25 mouse cellular contexts compared by ENCODE assay signal in genomic region chr16:31165467-31165866, GRCm38 (mm10). TPM values are rescaled to one million over a fixed set of nuclear protein-coding genes. Genes with fewer than 3 reads are reported as not detected.
DNase-seq lines count a peak whose midpoint lies in the region; ATAC-seq lines count a peak whose summit lies in the region.
"Had no signal": no experiment of that assay in that cellular context is flagged by ENCODE, and none has a peak within 500 bp of the region (broad histone marks: within the 10 kb centered on the region; RNA-seq: fewer than 3 reads in every experiment).

No protein-coding gene starts in this region.

- H3K4me3 ChIP-seq in hindbrain, embryonic 14.5 days (replicated peaks; ENCODE audit: low read length) = no peak overlapping the region
- H3K4me3 ChIP-seq in hindbrain, embryonic 12.5 days = no peak overlapping the region
- H3K4me3 ChIP-seq in lung, embryonic 16.5 days (ENCODE audit: low read length) = no peak overlapping the region
- H3K4me3 ChIP-seq in embryonic facial prominence, embryonic 14.5 days (ENCODE audit: low read depth, low read length) = no peak overlapping the region
- H3K4me3 ChIP-seq in forebrain, embryonic 14.5 days (ENCODE audit: low read depth, low read length) = no peak overlapping the region
- H3K4me3 ChIP-seq: forebrain, embryonic 13.5 days; heart, adult 2 months; hindbrain, embryonic 10.5 days; limb, embryonic 13.5 days; midbrain, embryonic 13.5 days had no signal

- H3K9ac ChIP-seq in hindbrain, embryonic 14.5 days = no peak overlapping the region
- no peak overlapping the region for H3K9ac ChIP-seq in hindbrain, embryonic 12.5 days
- no peak overlapping the region for H3K9ac ChIP-seq in lung, embryonic 16.5 days (ENCODE audit: low read length)
- H3K9ac ChIP-seq in embryonic facial prominence, embryonic 14.5 days (ENCODE audit: low read depth, low read length) = no peak overlapping the region
- no peak overlapping the region for H3K9ac ChIP-seq in forebrain, embryonic 14.5 days (ENCODE audit: low read length)
- H3K9ac ChIP-seq: forebrain, embryonic 13.5 days; limb, embryonic 13.5 days; midbrain, embryonic 13.5 days had no signal

- 0 out of 2 replicates have a peak overlapping the region, but pooled peaks have one; percentile 7 for H3K27ac ChIP-seq in hindbrain, embryonic 14.5 days
- no peak overlapping the region for H3K27ac ChIP-seq in hindbrain, embryonic 12.5 days
- peak overlapping the region; percentile 69 for H3K27ac ChIP-seq in lung, embryonic 16.5 days (ENCODE audit: low read length)
- H3K27ac ChIP-seq in embryonic facial prominence, embryonic 14.5 days (replicated peaks; ENCODE audit: low read depth, low read length) = peak overlapping the region; percentile 53
- no peak overlapping the region for H3K27ac ChIP-seq in forebrain, embryonic 14.5 days (ENCODE audit: low read depth, low read length)
- H3K27ac ChIP-seq: forebrain, embryonic 13.5 days; hindbrain, embryonic 10.5 days; limb, embryonic 13.5 days; macrophage; midbrain, embryonic 13.5 days had no signal

- H3K27me3 ChIP-seq in hindbrain, embryonic 14.5 days (ENCODE audit: control insufficient read depth, insufficient read depth, low read length) = no peaks in the 10 kb centered on the region
- no peaks in the 10 kb centered on the region for H3K27me3 ChIP-seq in hindbrain, embryonic 12.5 days
- no peaks in the 10 kb centered on the region for H3K27me3 ChIP-seq in lung, embryonic 16.5 days (ENCODE audit: control insufficient read depth, insufficient read depth, low read depth, low read length)
- no peaks in the 10 kb centered on the region for H3K27me3 ChIP-seq in embryonic facial prominence, embryonic 14.5 days (replicated peaks; ENCODE audit: control insufficient read depth, insufficient read depth, low read length)
- no peaks in the 10 kb centered on the region for H3K27me3 ChIP-seq in forebrain, embryonic 14.5 days (replicated peaks; ENCODE audit: control insufficient read depth, insufficient read depth, low read length)
- H3K27me3 ChIP-seq: forebrain, embryonic 13.5 days; limb, embryonic 13.5 days; midbrain, embryonic 13.5 days had no signal

- DNase-seq in hindbrain, embryonic 14.5 days (ENCODE audit: low spot score) = no peak
- no peak for DNase-seq in lung, postnatal 25 days (ENCODE audit: low spot score)
- DNase-seq in embryonic facial prominence, embryonic 14.5 days (ENCODE audit: low spot score) = no peak
- DNase-seq in natural killer cell, adult 2 months (ENCODE audit: low spot score in 2 of 2) = no peak
- no peak for DNase-seq in forebrain, embryonic 14.5 days (ENCODE audit: low spot score)
- DNase-seq: cerebellum, adult 11 months; gastrocnemius, postnatal 36 days; heart, postnatal 14 days; kidney, postnatal 14 days; retina, postnatal 1 day; right cerebral cortex, postnatal 14 days; thymus, postnatal 14 days had no signal

- peaks cover 14% of the 10 kb centered on the region for H3K4me1 ChIP-seq in hindbrain, embryonic 14.5 days (replicated peaks; ENCODE audit: control insufficient read depth, insufficient read depth, low read length)
- H3K4me1 ChIP-seq in hindbrain, embryonic 12.5 days = peaks cover 18% of the 10 kb centered on the region
- peaks cover 23% of the 10 kb centered on the region for H3K4me1 ChIP-seq in lung, embryonic 16.5 days (replicated peaks; ENCODE audit: control insufficient read depth, insufficient read depth, low read length)
- peaks cover 9% of the 10 kb centered on the region; the same call in 1 of the 2 replicates for H3K4me1 ChIP-seq in embryonic facial prominence, embryonic 14.5 days (ENCODE audit: control insufficient read depth, insufficient read depth, low read length)
- H3K4me1 ChIP-seq in forebrain, embryonic 14.5 days (ENCODE audit: control insufficient read depth, insufficient read depth, low read length) = peaks cover 6% of the 10 kb centered on the region; the same call in 1 of the 2 replicates

- no peak overlapping the region for H3K4me2 ChIP-seq in hindbrain, embryonic 14.5 days (replicated peaks)
- H3K4me2 ChIP-seq in hindbrain, embryonic 12.5 days (replicated peaks) = no peak overlapping the region
- 0 out of 2 replicates have a peak overlapping the region, but pooled peaks have one; percentile 7 for H3K4me2 ChIP-seq in lung, embryonic 16.5 days (ENCODE audit: low read depth, low read length)
- no peak overlapping the region for H3K4me2 ChIP-seq in embryonic facial prominence, embryonic 14.5 days (ENCODE audit: low read depth, low read length)
- H3K4me2 ChIP-seq in forebrain, embryonic 14.5 days (ENCODE audit: low read length) = no peak overlapping the region
- H3K4me2 ChIP-seq: forebrain, embryonic 13.5 days; limb, embryonic 13.5 days; liver, embryonic 11.5 days; midbrain, embryonic 13.5 days had no signal

- H3K9me3 ChIP-seq in hindbrain, embryonic 14.5 days (ENCODE audit: control insufficient read depth, low read length) = no peaks in the 10 kb centered on the region
- H3K9me3 ChIP-seq in hindbrain, embryonic 12.5 days (replicated peaks) = peaks cover 4% of the 10 kb centered on the region; the same call in 1 of the 2 replicates
- no peaks in the 10 kb centered on the region for H3K9me3 ChIP-seq in lung, embryonic 16.5 days (ENCODE audit: control insufficient read depth, low read length)
- no peaks in the 10 kb centered on the region for H3K9me3 ChIP-seq in embryonic facial prominence, embryonic 14.5 days (ENCODE audit: control insufficient read depth, low read length)
- H3K9me3 ChIP-seq in forebrain, embryonic 14.5 days (replicated peaks; ENCODE audit: control insufficient read depth, low read length) = no peaks in the 10 kb centered on the region
- H3K9me3 ChIP-seq: forebrain, embryonic 13.5 days; limb, embryonic 13.5 days had no signal

- ATAC-seq in hindbrain, embryonic 14.5 days (ENCODE audit: low FRiP score) = no peak
- ATAC-seq in hindbrain, embryonic 12.5 days (ENCODE audit: low FRiP score) = no peak
- ATAC-seq in lung, embryonic 16.5 days (ENCODE audit: low read depth) = peak; percentile 69
- ATAC-seq in embryonic facial prominence, embryonic 14.5 days (ENCODE audit: low read depth) = no peak
- ATAC-seq in forebrain, embryonic 14.5 days = no peak
- ATAC-seq: activated CD4-positive, CD25-positive, alpha-beta regulatory T cell, adult 4 months; CD4-positive, CD25-positive, alpha-beta regulatory T cell, adult 4 months; forebrain, embryonic 13.5 days; hindbrain, postnatal 0 days; intestine, postnatal 0 days; midbrain, embryonic 13.5 days had no signal

- 59% methylated on average over 4 of the region's 4 CpGs for WGBS in hindbrain, embryonic 14.5 days
- WGBS in hindbrain, embryonic 12.5 days = 75% methylated on average over 4 of the region's 4 CpGs
- WGBS in lung, embryonic 16.5 days = 50% methylated on average over 4 of the region's 4 CpGs
- WGBS in embryonic facial prominence, embryonic 14.5 days = 80% methylated on average over 4 of the region's 4 CpGs
- whole genome bisulfite sequencing in forebrain, embryonic 14.5 days = 69% methylated on average over 4 of the region's 4 CpGs

- H3K36me3 ChIP-seq in hindbrain, embryonic 14.5 days (replicated peaks; ENCODE audit: control insufficient read depth, insufficient read depth) = no peaks in the 10 kb centered on the region
- H3K36me3 ChIP-seq in hindbrain, embryonic 12.5 days = peaks cover 5% of the 10 kb centered on the region; the same call in 1 of the 2 replicates
- no peaks in the 10 kb centered on the region for H3K36me3 ChIP-seq in lung, embryonic 16.5 days (ENCODE audit: control insufficient read depth, insufficient read depth, low read length)
- no peaks in the 10 kb centered on the region for H3K36me3 ChIP-seq in embryonic facial prominence, embryonic 14.5 days (ENCODE audit: control insufficient read depth, insufficient read depth, low read length)
- H3K36me3 ChIP-seq in forebrain, embryonic 14.5 days (ENCODE audit: control insufficient read depth, insufficient read depth, low read length) = no peaks in the 10 kb centered on the region
- H3K36me3 ChIP-seq: limb, embryonic 13.5 days; midbrain, embryonic 13.5 days had no signal

RNA-seq across cellular contexts. Expression of gene Acap2, which starts 35.6 kb away (rescaled TPM):
- polyA plus RNA-seq in hindbrain, embryonic 14.5 days (2014; fragmentation: Nextera tagmentation; extraction: Ambion mirVana) = 15.8 TPM in 2 replicates
- 22.8 and 23.3 TPM in 2 replicates for polyA plus RNA-seq in hindbrain, embryonic 12.5 days (2016; fragmentation: Nextera tagmentation; extraction: Ambion mirVana)
- polyA plus RNA-seq in lung, embryonic 16.5 days (2015; fragmentation: Nextera tagmentation; extraction: Ambion mirVana) = 26.8 and 27.3 TPM in 2 replicates
- 26.3 and 27.2 TPM in 2 replicates for polyA plus RNA-seq in embryonic facial prominence, embryonic 14.5 days (2014; fragmentation: Nextera tagmentation; extraction: Ambion mirVana)
- 11.3 and 15.1 TPM in 2 replicates for polyA plus RNA-seq in forebrain, embryonic 14.5 days (2014; fragmentation: Nextera tagmentation; extraction: Ambion mirVana)

Comparison
In these comparisons a context has a peak if more than half of its experiments do, and no peak if none do; other contexts are left out.
1. H3K27ac ChIP-seq: peak in hindbrain, embryonic 14.5 days (single experiment), lung, embryonic 16.5 days (single experiment) and embryonic facial prominence, embryonic 14.5 days (single experiment); none in hindbrain, embryonic 12.5 days (single experiment) and forebrain, embryonic 14.5 days (single experiment).